Mouse (Mus musculus) liver, embryonic 12.5 days (tissue): ENCODE results near the gene Zpr1. TPM values are rescaled to one million over a fixed set of nuclear protein-coding genes. Genes with fewer than 3 reads are reported as not detected.

Experiments
- ATAC-seq: fragments of 200-750 bp; cut with Nextera tagmentation; 2 replicates; pipeline ENCODE4 v1.8.0; 2017; ENCODE audit warnings: moderate number of reproducible peaks, mild to moderate bottlenecking, moderate library complexity
- H3K27ac ChIP-seq: fragments of 300-500 bp; sonication (generic); 2 replicates; pipeline ENCODE4 v1.5.1; 2016; ENCODE audit warnings: mild to moderate bottlenecking
- H3K27me3 ChIP-seq: fragments of 300-500 bp; sonication (generic); replicated peaks from 2 replicates; pipeline ENCODE4 v1.6.1; 2016; ENCODE audit warnings: mild to moderate bottlenecking, moderate library complexity
- H3K36me3 ChIP-seq: fragments of 300-500 bp; sonication (generic); 2 replicates; pipeline ENCODE4 v1.6.1; 2016; ENCODE audit warnings: mild to moderate bottlenecking, moderate library complexity
- H3K4me1 ChIP-seq: fragments of 300-500 bp; sonication (generic); 2 replicates; pipeline ENCODE4 v1.6.1; 2016
- H3K4me2 ChIP-seq: fragments of 300-500 bp; sonication (generic); 2 replicates; pipeline ENCODE4 v1.6.1; 2016; ENCODE audit warnings: mild to moderate bottlenecking, moderate library complexity
- H3K4me3 ChIP-seq: fragments of 300-500 bp; sonication (generic); 2 replicates; pipeline ENCODE4 v1.5.1; 2016; ENCODE audit warnings: mild to moderate bottlenecking, moderate library complexity
- H3K9ac ChIP-seq: fragments of 300-500 bp; sonication (generic); 2 replicates; pipeline ENCODE4 v1.6.1; 2016; ENCODE audit warnings: mild to moderate bottlenecking, moderate library complexity
- H3K9me3 ChIP-seq: fragments of 300-500 bp; sonication (generic); replicated peaks from 2 replicates; pipeline ENCODE4 v1.6.1; 2016; ENCODE audit warnings: mild to moderate bottlenecking, moderate library complexity
- WGBS: fragments of 180-500 bp; shearing (Covaris S2); methylation state at CpG from one replicate; pipeline ENCODE4 v1.1.7; 2016; ENCODE audit not compliant: insufficient replicate concordance; 5-methylcytosine and 5-hydroxymethylcytosine counted together
- polyA plus RNA-seq: library from polyadenylated mRNA; unstranded; fragments of >200 nt; fragmentation: Nextera tagmentation; extraction: Ambion mirVana; gene quantifications from 2 replicates; pipeline ENCODE4 v1.2.1, GENCODE M21; 2016

Gene Zpr1
- polyA plus RNA-seq = 55.4 and 56.0 TPM in 2 replicates

- no peaks in the 10 kb centered on the region for H3K9me3 ChIP-seq
- peaks cover 28% of the 10 kb centered on the region for H3K4me1 ChIP-seq
- peak within 1 kb of the TSS; percentile 85 for H3K4me3 ChIP-seq
- peak within 1 kb of the TSS; percentile 83 for H3K9ac ChIP-seq
- peak; percentile 91 for ATAC-seq
- H3K27ac ChIP-seq = peak within 1 kb of the TSS; percentile 71
- peak within 1 kb of the TSS; percentile 92 for H3K4me2 ChIP-seq
- 2% methylated on average over 45 of the region's 45 CpGs for WGBS
- H3K36me3 ChIP-seq = peaks cover 38% of the 10 kb centered on the region
- peaks cover 36% of the 10 kb centered on the region for H3K27me3 ChIP-seq
Observed at GRCm38 (mm10) chr9:46272677-46273454, at the start of gene Zpr1. Gene Zpr1 (plus strand): TSS chr9:46273064.

- 76% methylated on average over 6 of the region's 6 CpGs for WGBS
- H3K9ac ChIP-seq = no peak overlapping the region
- H3K27me3 ChIP-seq = no peaks in the 10 kb centered on the region
- H3K36me3 ChIP-seq = peaks cover 38% of the 10 kb centered on the region
- H3K4me1 ChIP-seq = peaks cover 31% of the 10 kb centered on the region
- ATAC-seq = no peak
- H3K9me3 ChIP-seq = no peaks in the 10 kb centered on the region
- H3K4me2 ChIP-seq = no peak overlapping the region
- no peak overlapping the region for H3K4me3 ChIP-seq
- no peak overlapping the region for H3K27ac ChIP-seq
Observed at GRCm38 (mm10) chr9:46223090-46223489, 49.8 kb upstream of the Zpr1 start.

GRCm38 (mm10) chr9:46224101-46224500 is 48.8 kb upstream of the Zpr1 start:
- Histone ChIP-seq H3K36me3 (peaks cover 38% of the 10 kb centered on the region), H3K9ac (no peak overlapping the region), H3K4me1 (peaks cover 32% of the 10 kb centered on the region), H3K4me2 (no peak overlapping the region), H3K9me3 (no peaks in the 10 kb centered on the region), H3K4me3 (no peak overlapping the region), H3K27me3 (no peaks in the 10 kb centered on the region), H3K27ac (no peak overlapping the region)
- WGBS = 75% methylated on average over 3 of the region's 3 CpGs
- ATAC-seq = no peak

GRCm38 (mm10) chr9:46224945-46225660 is 47.8 kb upstream of the Zpr1 start:
- H3K9me3 ChIP-seq = no peaks in the 10 kb centered on the region
- no peak for ATAC-seq
- no peak overlapping the region for H3K4me3 ChIP-seq
- H3K4me1 ChIP-seq = peaks cover 38% of the 10 kb centered on the region
- no peak overlapping the region for H3K9ac ChIP-seq
- WGBS = 42% methylated on average over 5 of the region's 5 CpGs
- H3K36me3 ChIP-seq = peaks cover 28% of the 10 kb centered on the region
- H3K4me2 ChIP-seq = no peak overlapping the region
- H3K27ac ChIP-seq = no peak overlapping the region
- H3K27me3 ChIP-seq = peaks cover 6% of the 10 kb centered on the region; the same call in 1 of the 2 replicates

GRCm38 (mm10) chr9:46227064-46227614 is 45.7 kb upstream of the Zpr1 start:
- H3K9ac ChIP-seq = no peak overlapping the region
- no peak overlapping the region for H3K4me3 ChIP-seq
- WGBS = 59% methylated on average over 3 of the region's 3 CpGs
- ATAC-seq = no peak
- H3K4me2 ChIP-seq = no peak overlapping the region
- H3K4me1 ChIP-seq = peaks cover 49% of the 10 kb centered on the region
- H3K36me3 ChIP-seq = peaks cover 7% of the 10 kb centered on the region
- no peak overlapping the region for H3K27ac ChIP-seq
- peaks cover 21% of the 10 kb centered on the region for H3K27me3 ChIP-seq
- no peaks in the 10 kb centered on the region for H3K9me3 ChIP-seq

- WGBS = 42% methylated on average over 9 of the region's 9 CpGs
- Histone ChIP-seq H3K9me3 (no peaks in the 10 kb centered on the region), H3K4me2 (peak within 1 kb of the TSS; percentile 75), H3K4me1 (peaks cover 49% of the 10 kb centered on the region), H3K36me3 (no peaks in the 10 kb centered on the region), H3K27me3 (peaks cover 21% of the 10 kb centered on the region), H3K27ac (peak within 1 kb of the TSS; percentile 43), H3K4me3 (peak within 1 kb of the TSS; percentile 55), H3K9ac (peak within 1 kb of the TSS; percentile 65; the same call in 1 of the 2 replicates)
- ATAC-seq = peak; percentile 59
Observed at GRCm38 (mm10) chr9:46228491-46228890, 44.4 kb upstream of the Zpr1 start, which contains the start of gene Apoa1. Gene Apoa1 (plus strand): TSS chr9:46228580.

GRCm38 (mm10) chr9:46229573-46230449 is 43.1 kb upstream of the Zpr1 start:
- ATAC-seq = peak; percentile 53
- WGBS = 15% methylated on average over 37 of the region's 37 CpGs
- Histone ChIP-seq H3K4me2 (peak overlapping the region; percentile 75), H3K27ac (peak overlapping the region; percentile 43), H3K4me1 (peaks cover 44% of the 10 kb centered on the region), H3K9me3 (no peaks in the 10 kb centered on the region), H3K36me3 (no peaks in the 10 kb centered on the region), H3K9ac (peak overlapping the region; percentile 65), H3K27me3 (peaks cover 21% of the 10 kb centered on the region), H3K4me3 (peak overlapping the region; percentile 55)

GRCm38 (mm10) chr9:46230450-46230975 is 42.4 kb upstream of the Zpr1 start:
- peak overlapping the region; percentile 75 for H3K4me2 ChIP-seq
- no peaks in the 10 kb centered on the region for H3K9me3 ChIP-seq
- 33% methylated on average over 13 of the region's 13 CpGs for WGBS
- no peak for ATAC-seq
- peak overlapping the region; percentile 65 for H3K9ac ChIP-seq
- no peaks in the 10 kb centered on the region for H3K36me3 ChIP-seq
- H3K4me3 ChIP-seq = peak overlapping the region; percentile 55
- peaks cover 21% of the 10 kb centered on the region for H3K27me3 ChIP-seq
- peak overlapping the region; percentile 31 for H3K27ac ChIP-seq
- H3K4me1 ChIP-seq = peaks cover 42% of the 10 kb centered on the region

GRCm38 (mm10) chr9:46235196-46235595 is 37.7 kb upstream of the Zpr1 start:
- Histone ChIP-seq H3K27ac (0 out of 2 replicates have a peak overlapping the region, but pooled peaks have one; percentile 18), H3K4me2 (no peak overlapping the region), H3K36me3 (no peaks in the 10 kb centered on the region), H3K4me1 (peaks cover 29% of the 10 kb centered on the region), H3K27me3 (peaks cover 20% of the 10 kb centered on the region), H3K9me3 (no peaks in the 10 kb centered on the region), H3K9ac (no peak overlapping the region), H3K4me3 (no peak overlapping the region)
- ATAC-seq = peak; percentile 18; the same call in 1 of the 2 replicates
- 71% methylated on average over 6 of the region's 6 CpGs for WGBS

GRCm38 (mm10) chr9:46235596-46235648 is 37.4 kb upstream of the Zpr1 start, which contains the start of gene Apoc3:
Gene Apoc3 (minus strand): TSS chr9:46235636.
- H3K4me2 ChIP-seq = no peak within 1 kb of the TSS
- H3K4me1 ChIP-seq = peaks cover 27% of the 10 kb centered on the region
- H3K9ac ChIP-seq = no peak within 1 kb of the TSS
- peaks cover 18% of the 10 kb centered on the region for H3K27me3 ChIP-seq
- 0 out of 2 replicates have a peak within 1 kb of the TSS, but pooled peaks have one; percentile 18 for H3K27ac ChIP-seq
- H3K9me3 ChIP-seq = no peaks in the 10 kb centered on the region
- no peaks in the 10 kb centered on the region for H3K36me3 ChIP-seq
- ATAC-seq = no peak
- no peak within 1 kb of the TSS for H3K4me3 ChIP-seq

- peak; percentile 69 for ATAC-seq
- 45% methylated on average over 4 of the region's 4 CpGs for WGBS
Observed at GRCm38 (mm10) chr9:46235649-46236048, 37.2 kb upstream of the Zpr1 start.

More at GRCm38 (mm10) chr9:46235649-46236048, 37.2 kb upstream of the Zpr1 start:
- Histone ChIP-seq H3K27ac (0 out of 2 replicates have a peak overlapping the region, but pooled peaks have one; percentile 18), H3K4me2 (no peak overlapping the region), H3K9ac (no peak overlapping the region), H3K36me3 (no peaks in the 10 kb centered on the region), H3K9me3 (no peaks in the 10 kb centered on the region), H3K27me3 (peaks cover 18% of the 10 kb centered on the region), H3K4me1 (peaks cover 25% of the 10 kb centered on the region), H3K4me3 (no peak overlapping the region)
